ENCODE assay signal across 9 mouse cellular contexts in genomic region chr13:34993085-34993484, GRCm38 (mm10). TPM values are rescaled to one million over a fixed set of nuclear protein-coding genes. Genes with fewer than 3 reads are reported as not detected.
DNase-seq lines count a peak whose midpoint lies in the region; ATAC-seq and TF ChIP-seq lines count a peak whose summit lies in the region.
"Had no signal": no experiment of that assay in that cellular context is flagged by ENCODE, and none has a peak within 500 bp of the region (broad histone marks: within the 10 kb centered on the region; RNA-seq: fewer than 3 reads in every experiment).

No protein-coding gene starts in this region.

- no peaks in the 10 kb centered on the region for H3K79me2 ChIP-seq in macrophage (ENCODE audit: inconsistent target)

- peak overlapping the region; percentile 74 for H3K4me2 ChIP-seq in heart, embryonic 11.5 days
- H3K4me2 ChIP-seq in hindbrain, embryonic 11.5 days (replicated peaks; ENCODE audit: low read depth, low read length) = peak overlapping the region; percentile 46

- H3K4me3 ChIP-seq in heart, embryonic 11.5 days (ENCODE audit: low read depth, low read length) = peak overlapping the region; percentile 72
- H3K4me3 ChIP-seq in ES-Bruce4 (ENCODE audit: low read depth, low read length) = peak overlapping the region; percentile 89; the same call in 1 of the 2 replicates
- H3K4me3 ChIP-seq in hindbrain, embryonic 11.5 days (ENCODE audit: low read depth, low read length) = peak overlapping the region; percentile 48; the same call in 1 of the 2 replicates
- H3K4me3 ChIP-seq in macrophage (ENCODE audit: inconsistent target) = peak overlapping the region; percentile 53

- H3K27me3 ChIP-seq in heart, embryonic 11.5 days (ENCODE audit: control insufficient read depth, insufficient read depth, low read length) = no peaks in the 10 kb centered on the region
- no peaks in the 10 kb centered on the region for H3K27me3 ChIP-seq in ES-Bruce4 (ENCODE audit: control insufficient read depth, insufficient read depth, low read length, poor library complexity, severe bottlenecking)
- H3K27me3 ChIP-seq in hindbrain, embryonic 11.5 days (ENCODE audit: control insufficient read depth, insufficient read depth, low read length) = no peaks in the 10 kb centered on the region
- H3K27me3 ChIP-seq: Patski had no signal

- no peak for TF ChIP-seq POLR2A in ES-Bruce4 (IDR thresholded peaks at IDR 0.05; ENCODE audit: insufficient read depth, low read length)

- H3K36me3 ChIP-seq in heart, embryonic 11.5 days (ENCODE audit: control insufficient read depth, insufficient read depth, low read length) = peaks cover 9% of the 10 kb centered on the region
- H3K36me3 ChIP-seq in ES-Bruce4 (ENCODE audit: control insufficient read depth, insufficient read depth, low read length, poor library complexity, severe bottlenecking) (peaks cover 2% of the 10 kb centered on the region; the same call in 1 of the 2 replicates), macrophage (ENCODE audit: inconsistent target) (peaks cover 15% of the 10 kb centered on the region; the same call in 1 of the 2 replicates)
- no peaks in the 10 kb centered on the region for H3K36me3 ChIP-seq in hindbrain, embryonic 11.5 days (ENCODE audit: control insufficient read depth, insufficient read depth, low read length)

- 78% methylated on average over 4 of the region's 4 CpGs for WGBS in heart, embryonic 11.5 days (ENCODE audit: insufficient replicate concordance)
- WGBS in hindbrain, embryonic 11.5 days = 80% methylated on average over 4 of the region's 4 CpGs
- WGBS in macrophage (ENCODE audit: missing documents) = 84% methylated on average over 4 of the region's 4 CpGs

- peak overlapping the region; percentile 89 for H3K9ac ChIP-seq in heart, embryonic 11.5 days (ENCODE audit: low read depth, low read length)
- peak overlapping the region; percentile 88 for H3K9ac ChIP-seq in ES-Bruce4 (ENCODE audit: low read depth, poor library complexity, severe bottlenecking)
- H3K9ac ChIP-seq in hindbrain, embryonic 11.5 days (ENCODE audit: low read depth, low read length) = no peak overlapping the region

- no peak for TF ChIP-seq CTCF in ES-Bruce4 (IDR thresholded peaks at IDR 0.05; ENCODE audit: low read depth, low read length)

- H3K9me3 ChIP-seq in heart, embryonic 11.5 days (replicated peaks; ENCODE audit: control insufficient read depth, low read length) = no peaks in the 10 kb centered on the region
- H3K9me3 ChIP-seq in ES-Bruce4 (replicated peaks; ENCODE audit: control insufficient read depth, insufficient read depth, low read length, poor library complexity, severe bottlenecking) = 0 out of 2 replicates have a peak, but pooled peaks cover under 1% of the 10 kb centered on the region
- H3K9me3 ChIP-seq in hindbrain, embryonic 11.5 days (ENCODE audit: control insufficient read depth, low read length) = no peaks in the 10 kb centered on the region

- no peak for TF ChIP-seq EP300 in ES-Bruce4 (IDR thresholded peaks at IDR 0.05; ENCODE audit: insufficient read depth, low read depth, low read length)

- DNase-seq in heart, adult 9 months (ENCODE audit: low spot score in 2 of 2) = no peak
- DNase-seq in hindbrain, embryonic 11.5 days (ENCODE audit: low spot score) = peak; percentile 9
- DNase-seq in gastrocnemius, postnatal 10 days = no peak
- DNase-seq in ovary, postnatal 14 days (ENCODE audit: low spot score) = no peak

- peaks cover 6% of the 10 kb centered on the region for H3K4me1 ChIP-seq in heart, embryonic 11.5 days (ENCODE audit: control insufficient read depth, insufficient read depth, low read length)
- no peaks in the 10 kb centered on the region for H3K4me1 ChIP-seq in ES-Bruce4 (ENCODE audit: control insufficient read depth, insufficient read depth, low read length)
- H3K4me1 ChIP-seq in hindbrain, embryonic 11.5 days (replicated peaks; ENCODE audit: control insufficient read depth, insufficient read depth, low read length) = no peaks in the 10 kb centered on the region

- no peak for ATAC-seq in heart, embryonic 11.5 days (replicated peaks; ENCODE audit: insufficient number of reproducible peaks, low FRiP score, low TSS enrichment)
- no peak for ATAC-seq in hindbrain, embryonic 11.5 days (ENCODE audit: low FRiP score)
- no peak for ATAC-seq in granulocyte monocyte progenitor cell, adult 5-6 weeks (replicated peaks; ENCODE audit: poor library complexity, severe bottlenecking)

- H3K27ac ChIP-seq in heart, embryonic 11.5 days (ENCODE audit: low read depth, low read length) = peak overlapping the region; percentile 88; the same call in 1 of the 2 replicates
- no peak overlapping the region for H3K27ac ChIP-seq in ES-Bruce4 (ENCODE audit: insufficient read depth, low read length)
- H3K27ac ChIP-seq in hindbrain, embryonic 11.5 days (ENCODE audit: low read depth, low read length) = no peak overlapping the region
- no peak overlapping the region for H3K27ac ChIP-seq in macrophage

RNA-seq across cellular contexts. Expression of gene Eci3, which starts 29.5 kb away (rescaled TPM):
- 0.39 and 0.51 TPM in 2 replicates for polyA plus RNA-seq in heart, embryonic 11.5 days (2014; fragmentation: Nextera tagmentation; extraction: Ambion mirVana)
- polyA plus RNA-seq in ES-Bruce4 (2011; ENCODE audit: insufficient read depth, insufficient read length, low read depth, missing spikeins) (1.4 TPM in 1 of 2 replicates, not detected in the other), macrophage (2018) (not detected in 3 replicates)
- polyA plus RNA-seq in hindbrain, embryonic 11.5 days (2014; fragmentation: Nextera tagmentation; extraction: Ambion mirVana) = 0.85 and 1.2 TPM in 2 replicates
- not detected for total RNA-seq in macrophage (2018; cell fraction: chromatin; rRNA removed)
- under 1 TPM in 2 of 26 experiments, not detected in 24; 0.07 to 0.12 TPM for total RNA-seq in macrophage (2018; cell fraction: cytosol; rRNA removed)
- not detected for total RNA-seq in macrophage (2018; cell fraction: nucleus; rRNA removed)
- total RNA-seq in gastrocnemius, postnatal 10 days (2021) = 1 to 10 TPM in 1 of 2 experiments, under 1 TPM in 1; 0.89 to 1.4 TPM
- total RNA-seq in granulocyte monocyte progenitor cell, adult 5-6 weeks (2014; fragmentation: Nextera tagmentation) = not detected in 2 replicates
- total RNA-seq in granulocyte monocyte progenitor cell, adult 5-6 weeks (2017) = not detected in 2 replicates

RNA-seq across cellular contexts. Expression of gene Eci2, which starts 33.8 kb away (rescaled TPM):
- 112 and 113 TPM in 2 replicates for polyA plus RNA-seq in heart, embryonic 11.5 days (2014; fragmentation: Nextera tagmentation; extraction: Ambion mirVana)
- polyA plus RNA-seq in ES-Bruce4 (2011; ENCODE audit: insufficient read depth, insufficient read length, low read depth, missing spikeins) = 40.9 and 42.8 TPM in 2 replicates
- 124 and 128 TPM in 2 replicates for polyA plus RNA-seq in hindbrain, embryonic 11.5 days (2014; fragmentation: Nextera tagmentation; extraction: Ambion mirVana)
- total RNA-seq in macrophage (2018; cell fraction: chromatin; rRNA removed) = 100 to 1,000 TPM in 5 of 26 experiments, 10 to 100 TPM in 21; 31.7 to 144 (median 56.9) TPM
- total RNA-seq in macrophage (2018; cell fraction: cytosol; rRNA removed) = 10 to 100 TPM; 37.5 to 69.6 (median 47.7) TPM
- 100 to 1,000 TPM in 1 of 26 experiments, 10 to 100 TPM in 25; 30.7 to 111 (median 42.9) TPM for total RNA-seq in macrophage (2018; cell fraction: nucleus; rRNA removed)
- 47.3 to 60.7 TPM (median 49.5 TPM) in 3 replicates for polyA plus RNA-seq in macrophage (2018)
- total RNA-seq in gastrocnemius, postnatal 10 days (2021) = 100 to 1,000 TPM; 126 to 128 TPM
- 69.6 and 82.3 TPM in 2 replicates for total RNA-seq in granulocyte monocyte progenitor cell, adult 5-6 weeks (2014; fragmentation: Nextera tagmentation)
- 52.6 and 74.6 TPM in 2 replicates for total RNA-seq in granulocyte monocyte progenitor cell, adult 5-6 weeks (2017)
